Mouse (Mus musculus): ENCODE results near the gene Efcab11. TPM values are rescaled to one million over a fixed set of nuclear protein-coding genes. Genes with fewer than 3 reads are reported as not detected.

Gene Efcab11
- polyA plus RNA-seq, 1 experiment from 2014 or later = 8.9 TPM

GRCm38 (mm10) chr12:99771018-99771417, 113.2 kb downstream of the Efcab11 start:
- Histone ChIP-seq H3K4me3 (no peak overlapping the region), H3K36me3 (no peaks in the 10 kb centered on the region), H3K27me3 (replicated peaks) (no peaks in the 10 kb centered on the region), H3K9ac (no peak overlapping the region), H3K4me2 (no peak overlapping the region), H3K9me3 (no peaks in the 10 kb centered on the region), H3K4me1 (0 out of 2 replicates have a peak, but pooled peaks cover under 1% of the 10 kb centered on the region), H3K27ac (replicated peaks) (no peak overlapping the region)
- 81% methylated on average over 7 of the region's 7 CpGs for WGBS
- no peak for ATAC-seq (ENCODE audit: extremely low read depth, insufficient number of reproducible peaks, low FRiP score, low TSS enrichment)

- no peak overlapping the region for H3K27ac ChIP-seq (replicated peaks)
- no peaks in the 10 kb centered on the region for H3K4me1 ChIP-seq
- no peak overlapping the region for H3K9ac ChIP-seq
- no peak overlapping the region for H3K4me2 ChIP-seq
- ATAC-seq (ENCODE audit: extremely low read depth, insufficient number of reproducible peaks, low FRiP score, low TSS enrichment) = no peak
- no peaks in the 10 kb centered on the region for H3K9me3 ChIP-seq
- H3K36me3 ChIP-seq = no peaks in the 10 kb centered on the region
- WGBS = 88% methylated on average over 3 of the region's 3 CpGs
- no peaks in the 10 kb centered on the region for H3K27me3 ChIP-seq (replicated peaks)
- no peak overlapping the region for H3K4me3 ChIP-seq
Measured at GRCm38 (mm10) chr12:99769626-99770025, 114.6 kb downstream of the Efcab11 start.

- Histone ChIP-seq H3K9ac (no peak overlapping the region), H3K36me3 (no peaks in the 10 kb centered on the region), H3K4me2 (no peak overlapping the region), H3K9me3 (no peaks in the 10 kb centered on the region), H3K4me1 (no peaks in the 10 kb centered on the region), H3K27ac (replicated peaks) (no peak overlapping the region), H3K4me3 (no peak overlapping the region), H3K27me3 (replicated peaks) (no peaks in the 10 kb centered on the region)
- ATAC-seq (ENCODE audit: extremely low read depth, insufficient number of reproducible peaks, low FRiP score, low TSS enrichment) = no peak
- 83% methylated on average over 11 of the region's 11 CpGs for WGBS
Measured at GRCm38 (mm10) chr12:99767691-99768090, 116.5 kb downstream of the Efcab11 start.

- Histone ChIP-seq H3K9me3 (no peaks in the 10 kb centered on the region), H3K27me3 (replicated peaks) (no peaks in the 10 kb centered on the region), H3K4me3 (no peak overlapping the region), H3K36me3 (no peaks in the 10 kb centered on the region), H3K9ac (no peak overlapping the region), H3K4me2 (no peak overlapping the region), H3K27ac (replicated peaks) (no peak overlapping the region), H3K4me1 (no peaks in the 10 kb centered on the region)
- WGBS = 81% methylated on average over 6 of the region's 6 CpGs
- no peak for ATAC-seq (ENCODE audit: extremely low read depth, insufficient number of reproducible peaks, low FRiP score, low TSS enrichment)
Measured at GRCm38 (mm10) chr12:99765979-99766378, 118.3 kb downstream of the Efcab11 start.

- H3K9ac ChIP-seq = no peak overlapping the region
- H3K27me3 ChIP-seq (replicated peaks) = no peaks in the 10 kb centered on the region
- H3K9me3 ChIP-seq = no peaks in the 10 kb centered on the region
- no peaks in the 10 kb centered on the region for H3K36me3 ChIP-seq
- 74% methylated on average over 3 of the region's 3 CpGs for WGBS
- no peaks in the 10 kb centered on the region for H3K4me1 ChIP-seq
- H3K4me3 ChIP-seq = no peak overlapping the region
- H3K27ac ChIP-seq (replicated peaks) = no peak overlapping the region
- ATAC-seq (ENCODE audit: extremely low read depth, insufficient number of reproducible peaks, low FRiP score, low TSS enrichment) = no peak
- no peak overlapping the region for H3K4me2 ChIP-seq
Measured at GRCm38 (mm10) chr12:99764053-99764452, 120.2 kb downstream of the Efcab11 start.

- no peak overlapping the region for H3K9ac ChIP-seq
- H3K4me1 ChIP-seq = peaks cover 7% of the 10 kb centered on the region
- H3K9me3 ChIP-seq = no peaks in the 10 kb centered on the region
- H3K36me3 ChIP-seq = no peaks in the 10 kb centered on the region
- H3K27ac ChIP-seq (replicated peaks) = no peak overlapping the region
- no peak overlapping the region for H3K4me3 ChIP-seq
- no peaks in the 10 kb centered on the region for H3K27me3 ChIP-seq (replicated peaks)
- H3K4me2 ChIP-seq = no peak overlapping the region; the same call in 1 of the 2 replicates
- no peak for ATAC-seq (ENCODE audit: extremely low read depth, insufficient number of reproducible peaks, low FRiP score, low TSS enrichment)
- WGBS = 63% methylated on average over 15 of the region's 15 CpGs
Measured at GRCm38 (mm10) chr12:99757754-99758526, 126.3 kb downstream of the Efcab11 start.

GRCm38 (mm10) chr12:99756914-99757687, 127.1 kb downstream of the Efcab11 start:
- Histone ChIP-seq H3K27me3 (replicated peaks) (no peaks in the 10 kb centered on the region), H3K36me3 (no peaks in the 10 kb centered on the region), H3K4me1 (peaks cover 7% of the 10 kb centered on the region), H3K9ac (no peak overlapping the region), H3K4me3 (no peak overlapping the region), H3K9me3 (no peaks in the 10 kb centered on the region), H3K4me2 (0 out of 2 replicates have a peak overlapping the region, but pooled peaks have one; percentile 3), H3K27ac (replicated peaks) (no peak overlapping the region)
- no peak for ATAC-seq (ENCODE audit: extremely low read depth, insufficient number of reproducible peaks, low FRiP score, low TSS enrichment)
- 70% methylated on average over 18 of the region's 18 CpGs for WGBS

- H3K4me1 ChIP-seq = peaks cover 7% of the 10 kb centered on the region
- H3K4me3 ChIP-seq = no peak overlapping the region
- no peak for ATAC-seq (ENCODE audit: extremely low read depth, insufficient number of reproducible peaks, low FRiP score, low TSS enrichment)
- H3K9me3 ChIP-seq = no peaks in the 10 kb centered on the region
- H3K36me3 ChIP-seq = no peaks in the 10 kb centered on the region
- no peak overlapping the region for H3K4me2 ChIP-seq
- H3K27ac ChIP-seq (replicated peaks) = no peak overlapping the region
- no peak overlapping the region for H3K9ac ChIP-seq
- 83% methylated on average over 9 of the region's 9 CpGs for WGBS
- no peaks in the 10 kb centered on the region for H3K27me3 ChIP-seq (replicated peaks)
Measured at GRCm38 (mm10) chr12:99756213-99756612, 128.0 kb downstream of the Efcab11 start.

- Histone ChIP-seq H3K27ac (replicated peaks) (no peak overlapping the region), H3K36me3 (no peaks in the 10 kb centered on the region), H3K4me3 (no peak overlapping the region), H3K27me3 (replicated peaks) (no peaks in the 10 kb centered on the region), H3K9me3 (no peaks in the 10 kb centered on the region), H3K4me2 (no peak overlapping the region), H3K9ac (no peak overlapping the region), H3K4me1 (peaks cover 7% of the 10 kb centered on the region)
- ATAC-seq (ENCODE audit: extremely low read depth, insufficient number of reproducible peaks, low FRiP score, low TSS enrichment) = no peak
- 45% methylated on average over 11 of the region's 11 CpGs for WGBS
Measured at GRCm38 (mm10) chr12:99752986-99753385, 131.3 kb downstream of the Efcab11 start.

- Histone ChIP-seq H3K4me3 (no peak overlapping the region), H3K4me1 (peaks cover 3% of the 10 kb centered on the region; the same call in 1 of the 2 replicates), H3K36me3 (no peaks in the 10 kb centered on the region), H3K4me2 (no peak overlapping the region), H3K27ac (replicated peaks) (no peak overlapping the region), H3K9me3 (no peaks in the 10 kb centered on the region), H3K27me3 (replicated peaks) (no peaks in the 10 kb centered on the region), H3K9ac (no peak overlapping the region)
- WGBS = 51% methylated on average over 3 of the region's 3 CpGs
- ATAC-seq (ENCODE audit: extremely low read depth, insufficient number of reproducible peaks, low FRiP score, low TSS enrichment) = no peak
Measured at GRCm38 (mm10) chr12:99749391-99749790, 134.8 kb downstream of the Efcab11 start.

- no peak overlapping the region for H3K27ac ChIP-seq (replicated peaks)
- no peak overlapping the region for H3K4me2 ChIP-seq
- H3K4me1 ChIP-seq = peaks cover 11% of the 10 kb centered on the region
- 63% methylated on average over 8 of the region's 8 CpGs for WGBS
- H3K9ac ChIP-seq = no peak overlapping the region
- no peak for ATAC-seq (ENCODE audit: extremely low read depth, insufficient number of reproducible peaks, low FRiP score, low TSS enrichment)
- H3K9me3 ChIP-seq = no peaks in the 10 kb centered on the region
- H3K4me3 ChIP-seq = no peak overlapping the region
- H3K27me3 ChIP-seq (replicated peaks) = no peaks in the 10 kb centered on the region
- no peaks in the 10 kb centered on the region for H3K36me3 ChIP-seq
Measured at GRCm38 (mm10) chr12:99741631-99742030, 142.6 kb downstream of the Efcab11 start.

Measured in heart, embryonic 13.5 days (tissue).